Mouse (Mus musculus) testis, adult 2 months (tissue): ENCODE results near the gene Dthd1. TPM values are rescaled to one million over a fixed set of nuclear protein-coding genes. Genes with fewer than 3 reads are reported as not detected.

Experiments used
- H3K27ac ChIP-seq: fragments of 200-500 bp; 2 replicates; pipeline ENCODE4 v1.5.1; 2012; ENCODE audit warnings: low read depth, low read length; ENCODE audit not compliant: control insufficient read depth, insufficient read depth
- H3K27me3 ChIP-seq: fragments of 200-500 bp; 2 replicates; pipeline ENCODE4 v1.6.1; 2012; ENCODE audit warnings: mild to moderate bottlenecking, low read length, moderate library complexity; ENCODE audit not compliant: control insufficient read depth, insufficient read depth
- H3K36me3 ChIP-seq: fragments of 200-500 bp; 2 replicates; pipeline ENCODE4 v1.6.1; 2012; ENCODE audit warnings: mild to moderate bottlenecking, low read length; ENCODE audit not compliant: control insufficient read depth, insufficient read depth
- H3K4me1 ChIP-seq: fragments of 200-500 bp; 2 replicates; pipeline ENCODE4 v1.6.1; 2012; ENCODE audit warnings: low read length; ENCODE audit not compliant: control insufficient read depth, insufficient read depth
- H3K4me3 ChIP-seq: fragments of 200-500 bp; 2 replicates; pipeline ENCODE4 v1.5.1; 2012; ENCODE audit warnings: low read depth, mild to moderate bottlenecking, low read length, moderate library complexity, mixed read lengths; ENCODE audit not compliant: control insufficient read depth
- CTCF ChIP-seq: fragments of 200-500 bp; IDR thresholded peaks from 2 replicates; pipeline ENCODE4 v1.5.1; 2012; ENCODE audit warnings: low read depth, mild to moderate bottlenecking, inconsistent platforms, low read length, moderate library complexity; ENCODE audit not compliant: control insufficient read depth, insufficient read depth, insufficient replicate concordance
- POLR2A ChIP-seq: fragments of 200-500 bp; IDR thresholded peaks from 2 replicates; pipeline ENCODE4 v1.6.1; 2012; ENCODE audit warnings: low read depth, mild to moderate bottlenecking, inconsistent platforms, low read length, moderate library complexity; ENCODE audit not compliant: control insufficient read depth
- polyA plus RNA-seq: library from polyadenylated mRNA; depleted of rRNA; stranded (reverse); fragments of >200 nt; gene quantifications from 2 replicates; pipeline ENCODE4 v1.2.3, GENCODE M21; 2012

Dthd1 gene
- polyA plus RNA-seq, 1 experiment: 0.04 TPM

DNA sequence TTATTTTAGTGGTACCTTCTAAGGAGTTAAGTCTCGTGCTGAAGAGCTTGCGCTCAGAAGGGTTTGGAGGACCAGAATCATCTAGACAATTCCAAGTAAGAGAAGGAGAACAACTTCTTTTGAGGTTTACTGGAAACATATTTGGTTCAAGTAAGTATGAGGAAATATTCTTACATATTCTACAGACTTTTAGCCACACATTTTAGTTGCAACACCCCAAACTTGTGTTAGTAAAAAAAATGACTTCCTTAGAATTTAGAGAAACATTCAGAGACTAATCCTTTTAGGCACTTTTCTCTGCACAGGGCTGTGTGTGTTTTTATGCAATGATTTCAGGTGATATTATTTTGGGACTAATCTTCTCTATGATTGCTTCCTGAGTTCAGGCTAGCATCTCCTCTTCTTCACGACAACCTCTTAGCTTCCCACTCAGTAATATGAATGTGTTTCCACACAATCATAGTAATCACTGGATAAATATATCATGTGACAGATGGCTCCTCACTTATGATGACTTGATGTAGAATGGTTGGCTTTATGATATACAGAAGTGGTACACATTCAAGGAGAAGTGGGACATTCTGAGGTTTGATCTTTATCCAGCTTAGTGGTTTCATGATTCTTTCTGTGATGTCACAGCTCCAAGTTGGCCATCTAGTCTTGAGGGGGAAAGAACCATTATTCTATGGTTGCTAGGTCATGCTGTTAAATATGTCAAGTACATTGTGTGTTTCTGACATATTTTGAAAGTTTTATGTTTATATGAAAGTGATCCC is 29.5 kb downstream of the Dthd1 start:
- TF ChIP-seq CTCF (no peak), POLR2A (no peak)
- no peaks in the 10 kb centered on the region for H3K36me3 ChIP-seq
- no peaks in the 10 kb centered on the region for H3K27me3 ChIP-seq
- no peak overlapping the region for H3K27ac ChIP-seq
- H3K4me3 ChIP-seq: no peak overlapping the region
- H3K4me1 ChIP-seq: no peaks in the 10 kb centered on the region

DNA sequence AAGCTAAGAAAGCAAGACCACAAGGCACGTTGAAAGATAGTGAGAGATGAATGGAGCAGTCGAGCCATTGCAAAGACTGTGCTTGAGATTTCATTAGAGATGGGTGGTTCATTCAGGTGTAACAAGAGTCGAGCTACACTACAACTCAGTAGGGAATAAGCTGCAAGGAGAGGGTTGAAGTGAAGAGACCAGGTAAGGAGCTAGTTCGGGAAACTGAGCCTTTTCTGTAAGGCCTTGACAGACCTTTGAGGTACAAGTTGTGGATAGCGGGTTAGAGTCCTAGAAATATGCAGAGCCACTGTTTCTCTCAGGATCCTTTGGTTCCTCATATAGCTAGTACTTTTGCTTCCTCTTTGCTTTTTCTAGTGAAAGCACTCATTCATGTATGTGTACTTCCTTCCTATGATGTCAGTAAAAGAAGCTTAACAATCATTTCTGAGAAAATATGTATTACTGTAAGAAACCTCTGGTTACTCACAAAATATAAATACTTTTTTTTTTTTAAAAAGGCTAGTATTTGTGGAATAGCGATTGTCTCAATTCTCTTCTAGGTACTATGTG is 33.0 kb downstream of the Dthd1 start:
- TF ChIP-seq CTCF (no peak), POLR2A (no peak)
- no peak overlapping the region for H3K27ac ChIP-seq
- H3K36me3 ChIP-seq: no peaks in the 10 kb centered on the region
- no peaks in the 10 kb centered on the region for H3K27me3 ChIP-seq
- no peaks in the 10 kb centered on the region for H3K4me1 ChIP-seq
- H3K4me3 ChIP-seq: no peak overlapping the region

DNA sequence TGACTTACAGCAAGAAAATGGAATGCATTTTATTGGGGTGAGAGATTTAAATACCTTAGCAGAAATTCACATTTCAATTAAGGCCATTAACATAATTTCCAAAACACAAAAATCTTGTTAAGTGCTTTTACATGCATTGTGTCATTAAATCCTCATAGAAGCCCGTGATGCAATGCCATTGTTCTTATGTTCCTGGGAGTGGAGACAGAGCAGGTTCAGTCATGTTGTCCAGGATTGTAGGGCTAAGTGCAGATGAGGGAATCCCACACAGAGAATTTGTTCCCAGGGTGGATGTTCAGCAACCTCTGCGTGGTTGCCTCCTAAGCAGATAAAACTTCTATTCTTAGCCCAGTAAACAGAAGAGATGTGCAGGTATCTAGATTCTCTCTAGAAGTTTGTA is 37.7 kb downstream of the Dthd1 start:
- Histone ChIP-seq H3K27me3 (no peaks in the 10 kb centered on the region), H3K4me3 (no peak overlapping the region), H3K27ac (no peak overlapping the region), H3K4me1 (no peaks in the 10 kb centered on the region), H3K36me3 (no peaks in the 10 kb centered on the region)
- TF ChIP-seq POLR2A (no peak), CTCF (no peak)

DNA sequence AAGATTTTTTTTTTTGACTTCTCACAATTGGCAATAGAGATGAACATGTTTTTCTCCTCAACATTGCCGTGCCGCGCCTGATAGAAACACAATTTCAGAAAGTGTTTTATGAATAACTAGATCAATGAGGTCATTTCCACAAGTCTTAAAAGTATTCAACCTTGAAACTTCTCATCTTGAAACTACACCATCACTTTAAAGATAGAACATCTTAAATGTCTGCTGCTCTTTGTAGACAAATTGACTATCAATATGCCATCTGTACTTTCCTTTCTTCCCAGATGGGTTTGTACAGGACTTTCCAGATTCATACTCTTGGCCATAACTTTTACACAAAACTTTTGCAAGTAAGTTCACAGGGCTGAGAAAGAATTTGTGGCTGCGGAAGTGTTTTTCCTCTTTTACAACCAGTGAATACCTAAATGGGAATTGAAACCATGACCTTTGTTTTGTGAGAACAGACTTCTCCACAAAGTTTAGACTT is 40.8 kb downstream of the Dthd1 start:
- Histone ChIP-seq H3K36me3 (no peaks in the 10 kb centered on the region), H3K4me3 (no peak overlapping the region), H3K4me1 (no peaks in the 10 kb centered on the region), H3K27ac (no peak overlapping the region), H3K27me3 (no peaks in the 10 kb centered on the region)
- TF ChIP-seq POLR2A: no peak
- TF ChIP-seq CTCF: no peak

DNA sequence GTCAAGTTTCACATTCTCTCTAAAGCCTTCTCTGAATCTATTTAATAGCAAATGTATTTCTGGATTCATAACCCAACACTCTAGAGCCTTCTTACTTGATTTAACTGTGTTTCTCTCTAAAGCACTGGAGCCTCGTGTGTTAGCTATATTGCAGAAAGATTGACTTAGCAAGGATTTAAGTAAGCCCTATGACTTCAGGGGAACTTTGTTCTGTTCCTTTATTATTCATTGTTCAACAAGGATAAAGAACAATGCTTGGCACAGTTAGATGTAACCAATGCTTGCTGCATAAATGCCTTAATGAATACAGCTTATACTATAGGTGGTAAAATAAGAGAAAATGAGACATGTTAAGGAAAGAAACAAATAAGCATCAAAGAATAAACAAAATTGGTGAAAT is 43.9 kb downstream of the Dthd1 start:
- no peak overlapping the region for H3K4me3 ChIP-seq

DNA sequence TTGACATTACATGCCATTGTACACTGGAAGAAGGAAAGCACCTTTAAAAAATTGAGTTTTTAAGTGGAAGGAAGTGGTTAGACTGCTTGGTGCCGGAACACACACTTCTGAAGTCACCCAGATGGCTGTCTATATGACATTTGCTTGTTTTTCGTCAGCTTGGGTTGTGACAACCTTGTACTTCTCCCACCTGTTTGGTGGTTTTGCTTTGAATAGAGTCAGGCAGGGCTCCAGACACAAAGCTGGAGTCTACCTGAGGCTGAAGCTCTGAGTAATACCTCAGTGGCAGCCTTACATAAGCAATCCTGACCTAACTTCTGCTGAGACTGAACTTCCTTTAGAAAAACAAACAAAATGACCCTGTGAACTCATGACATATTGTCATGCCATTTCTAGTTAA is 44.7 kb downstream of the Dthd1 start:
- Histone ChIP-seq H3K27ac (no peak overlapping the region), H3K4me3 (no peak overlapping the region), H3K4me1 (no peaks in the 10 kb centered on the region), H3K36me3 (no peaks in the 10 kb centered on the region), H3K27me3 (no peaks in the 10 kb centered on the region)
- TF ChIP-seq CTCF (no peak), POLR2A (no peak)

More for the DNA sequence above, 43.9 kb downstream of the Dthd1 start:
- no peaks in the 10 kb centered on the region for H3K4me1 ChIP-seq
- H3K27ac ChIP-seq: no peak overlapping the region
- no peaks in the 10 kb centered on the region for H3K27me3 ChIP-seq
- no peaks in the 10 kb centered on the region for H3K36me3 ChIP-seq
- no peak for TF ChIP-seq CTCF
- no peak for TF ChIP-seq POLR2A

DNA sequence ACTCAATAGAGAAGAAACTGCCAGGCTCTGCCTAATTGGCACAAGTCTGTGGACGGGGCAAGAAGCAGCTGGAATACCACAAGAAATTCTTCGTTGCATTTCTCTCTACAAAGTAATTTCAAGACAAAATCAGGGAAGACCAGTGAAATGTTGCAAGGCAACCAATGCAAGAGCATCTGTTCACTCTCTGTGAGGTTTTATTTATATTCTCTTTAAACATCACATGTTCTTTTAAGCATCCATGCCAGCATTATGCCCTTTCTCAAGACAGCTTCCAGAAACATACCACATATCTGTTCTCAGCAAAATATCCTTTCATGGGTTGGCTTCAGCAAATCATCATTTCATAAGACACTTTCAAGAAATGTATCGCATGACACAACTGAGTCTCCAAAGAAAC is 50.7 kb downstream of the Dthd1 start:
- Histone ChIP-seq H3K36me3 (no peaks in the 10 kb centered on the region), H3K27me3 (no peaks in the 10 kb centered on the region), H3K4me1 (no peaks in the 10 kb centered on the region), H3K4me3 (no peak overlapping the region), H3K27ac (no peak overlapping the region)
- TF ChIP-seq POLR2A (no peak), CTCF (no peak)
